Mouse (Mus musculus): Measurements from ENCODE around the gene Gfod1. TPM values are rescaled to one million over a fixed set of nuclear protein-coding genes. Genes with fewer than 3 reads are reported as not detected.

Gene Gfod1
- polyA plus RNA-seq, 1 experiment from 2014 or later: 1.2 TPM

DNA sequence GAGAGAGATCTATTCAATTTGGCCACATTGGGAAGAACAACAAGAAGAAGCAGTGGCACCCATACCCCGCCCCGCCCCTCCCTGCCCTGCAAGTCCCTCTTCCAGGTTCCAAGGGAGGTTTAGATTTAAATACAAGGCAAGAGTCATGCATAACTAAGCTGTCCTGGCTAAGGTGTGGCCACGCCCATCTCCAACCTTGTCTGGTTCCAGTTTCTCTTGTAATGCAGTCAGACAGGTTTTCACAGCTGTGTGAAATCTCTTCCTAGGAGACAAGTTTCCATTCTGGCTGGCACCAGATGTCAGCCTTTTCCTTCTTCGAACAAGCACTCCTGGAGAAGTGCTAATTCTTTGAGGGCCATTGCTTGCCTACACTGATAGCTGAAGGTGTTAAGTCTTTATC is 11.1 kb downstream of the Gfod1 start:
- H3K4me1 ChIP-seq (replicated peaks; ENCODE audit: control insufficient read depth, insufficient read depth, low read length): 0 out of 2 replicates have a peak, but pooled peaks cover 7% of the 10 kb centered on the region
- no peaks in the 10 kb centered on the region for H3K36me3 ChIP-seq (ENCODE audit: control insufficient read depth, insufficient read depth, low read length)
- no peak overlapping the region for H3K27ac ChIP-seq (ENCODE audit: low read length)
- no peak overlapping the region for H3K4me2 ChIP-seq (ENCODE audit: low read depth, low read length)
- 56% methylated on average over 4 of the region's 4 CpGs for WGBS
- H3K9ac ChIP-seq (ENCODE audit: low read length): no peak overlapping the region
- no peaks in the 10 kb centered on the region for H3K9me3 ChIP-seq (ENCODE audit: control insufficient read depth, low read length)
- ATAC-seq (ENCODE audit: low read depth): peak; percentile 78
- H3K4me3 ChIP-seq (ENCODE audit: low read length): no peak overlapping the region
- no peaks in the 10 kb centered on the region for H3K27me3 ChIP-seq (ENCODE audit: control insufficient read depth, insufficient read depth, low read depth, low read length)

DNA sequence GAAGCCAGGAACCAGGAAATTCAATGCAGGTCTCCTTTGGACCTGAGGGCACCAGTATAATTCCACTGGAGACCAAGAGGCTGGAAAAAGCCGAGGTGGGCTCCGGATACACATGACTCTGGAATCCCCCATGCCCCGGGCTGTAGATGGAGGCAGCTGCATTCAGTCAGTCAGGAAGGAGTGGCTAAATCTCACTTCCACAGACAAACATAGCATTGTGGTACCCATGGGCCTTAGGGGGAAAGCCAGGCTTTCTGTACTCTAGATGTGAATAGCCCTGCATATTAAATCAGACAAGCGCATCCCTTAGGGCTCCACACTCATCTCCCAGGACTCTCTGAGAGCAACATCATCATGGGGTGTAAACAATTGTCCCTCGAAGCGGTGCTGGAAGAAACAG is 14.9 kb downstream of the Gfod1 start:
- 77% methylated on average over 6 of the region's 6 CpGs for WGBS

DNA sequence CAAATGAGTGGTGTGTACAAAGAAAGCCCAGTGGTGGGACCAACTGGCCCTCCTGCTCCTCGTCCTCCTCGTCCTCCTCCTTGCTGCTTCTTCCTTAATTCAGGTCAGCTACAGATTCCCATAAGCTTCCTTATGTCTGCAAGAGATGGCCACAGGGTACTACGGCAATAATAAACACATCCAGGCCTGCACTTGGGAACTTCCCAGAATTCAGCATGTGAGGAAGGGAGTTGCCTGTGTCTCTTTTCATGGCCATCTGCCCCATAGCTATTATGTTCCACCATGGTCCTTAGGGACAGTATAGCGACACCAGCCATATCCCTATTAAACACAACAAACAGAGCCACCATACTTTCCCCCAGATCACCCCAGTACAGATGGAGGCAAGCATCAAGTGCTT is 15.5 kb downstream of the Gfod1 start:
- Histone ChIP-seq H3K27me3 (ENCODE audit: control insufficient read depth, insufficient read depth, low read depth, low read length) (no peaks in the 10 kb centered on the region), H3K4me1 (replicated peaks; ENCODE audit: control insufficient read depth, insufficient read depth, low read length) (0 out of 2 replicates have a peak, but pooled peaks cover 7% of the 10 kb centered on the region), H3K4me2 (ENCODE audit: low read depth, low read length) (no peak overlapping the region), H3K36me3 (ENCODE audit: control insufficient read depth, insufficient read depth, low read length) (no peaks in the 10 kb centered on the region), H3K4me3 (ENCODE audit: low read length) (no peak overlapping the region), H3K27ac (ENCODE audit: low read length) (no peak overlapping the region), H3K9me3 (ENCODE audit: control insufficient read depth, low read length) (no peaks in the 10 kb centered on the region), H3K9ac (ENCODE audit: low read length) (no peak overlapping the region)
- WGBS: 58% methylated on average over 4 of the region's 4 CpGs
- no peak for ATAC-seq (ENCODE audit: low read depth)

More for the DNA sequence above, 14.9 kb downstream of the Gfod1 start:
- Histone ChIP-seq H3K4me2 (ENCODE audit: low read depth, low read length) (no peak overlapping the region), H3K4me3 (ENCODE audit: low read length) (no peak overlapping the region), H3K36me3 (ENCODE audit: control insufficient read depth, insufficient read depth, low read length) (no peaks in the 10 kb centered on the region), H3K4me1 (replicated peaks; ENCODE audit: control insufficient read depth, insufficient read depth, low read length) (0 out of 2 replicates have a peak, but pooled peaks cover 7% of the 10 kb centered on the region), H3K9me3 (ENCODE audit: control insufficient read depth, low read length) (no peaks in the 10 kb centered on the region), H3K27me3 (ENCODE audit: control insufficient read depth, insufficient read depth, low read depth, low read length) (no peaks in the 10 kb centered on the region), H3K27ac (ENCODE audit: low read length) (no peak overlapping the region), H3K9ac (ENCODE audit: low read length) (no peak overlapping the region)
- ATAC-seq (ENCODE audit: low read depth): no peak

DNA sequence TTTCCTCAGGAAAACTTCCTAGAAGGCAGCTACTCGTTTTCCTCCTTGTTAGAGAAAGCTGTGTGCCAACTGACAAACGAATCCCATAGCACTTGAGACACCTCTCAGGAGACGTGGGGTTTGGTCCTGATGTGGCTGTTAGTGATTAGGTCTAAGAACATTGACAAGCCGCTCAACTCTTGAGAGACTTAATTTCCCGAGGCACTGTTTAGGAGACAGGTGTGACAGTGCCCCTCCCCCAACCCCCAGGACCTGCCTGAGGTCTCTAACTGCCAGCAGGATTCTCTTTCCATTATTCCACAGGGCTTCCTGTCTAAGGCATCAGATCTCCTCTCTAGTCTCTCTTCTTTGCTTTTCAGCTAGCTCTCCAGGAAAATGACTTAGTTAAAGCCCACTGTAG is 15.9 kb downstream of the Gfod1 start:
- no peak overlapping the region for H3K9ac ChIP-seq (ENCODE audit: low read length)
- no peaks in the 10 kb centered on the region for H3K9me3 ChIP-seq (ENCODE audit: control insufficient read depth, low read length)
- no peak for ATAC-seq (ENCODE audit: low read depth)
- no peak overlapping the region for H3K4me3 ChIP-seq (ENCODE audit: low read length)
- H3K4me2 ChIP-seq (ENCODE audit: low read depth, low read length): no peak overlapping the region
- H3K27ac ChIP-seq (ENCODE audit: low read length): no peak overlapping the region
- 0 out of 2 replicates have a peak, but pooled peaks cover 6% of the 10 kb centered on the region for H3K4me1 ChIP-seq (replicated peaks; ENCODE audit: control insufficient read depth, insufficient read depth, low read length)
- 24% methylated on average over 5 of the region's 5 CpGs for WGBS
- no peaks in the 10 kb centered on the region for H3K27me3 ChIP-seq (ENCODE audit: control insufficient read depth, insufficient read depth, low read depth, low read length)
- H3K36me3 ChIP-seq (ENCODE audit: control insufficient read depth, insufficient read depth, low read length): no peaks in the 10 kb centered on the region

DNA sequence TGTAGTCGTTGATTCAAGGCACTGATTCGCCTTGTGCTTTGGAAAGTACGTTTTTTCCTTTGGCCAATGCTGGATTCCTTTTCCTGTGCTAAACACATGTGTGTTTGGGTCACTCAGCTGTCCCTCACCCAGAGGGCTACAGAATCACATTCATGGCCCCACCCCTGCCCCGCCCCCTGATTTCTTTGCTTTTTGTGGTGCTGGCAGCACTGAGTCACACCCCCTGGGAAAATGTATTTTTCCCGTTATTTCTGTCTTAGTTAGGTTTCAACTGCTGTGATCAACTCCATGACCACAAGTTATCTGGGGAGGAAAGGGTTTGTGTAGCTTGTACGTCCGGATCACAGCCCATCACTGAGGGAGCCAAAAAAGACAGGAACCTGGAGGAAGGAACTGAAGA is 17.1 kb downstream of the Gfod1 start:
- Histone ChIP-seq H3K4me2 (ENCODE audit: low read depth, low read length) (no peak overlapping the region), H3K9ac (ENCODE audit: low read length) (no peak overlapping the region)
- WGBS: 64% methylated on average over 7 of the region's 7 CpGs

DNA sequence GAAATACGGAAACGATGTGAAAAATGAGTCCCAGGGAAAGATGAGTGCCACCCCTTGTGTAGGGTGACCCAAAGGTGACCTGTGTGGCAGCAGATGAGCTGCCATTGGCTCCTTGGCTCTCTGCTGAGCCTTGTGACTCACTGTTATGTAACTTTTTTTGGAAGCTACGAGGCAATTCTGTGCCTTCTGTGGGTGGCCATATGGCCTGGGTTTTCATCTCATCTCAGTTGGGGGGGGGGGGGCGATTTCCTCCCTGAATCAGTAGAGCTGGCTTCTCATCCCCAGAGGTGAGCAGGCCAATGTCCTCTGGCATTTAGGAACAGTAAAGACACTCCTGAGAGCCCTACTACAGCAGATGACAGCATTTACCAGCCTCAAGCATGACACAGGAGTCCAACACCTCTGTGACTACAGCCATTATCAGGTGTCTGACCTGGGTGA is 19.2 kb downstream of the Gfod1 start:
- H3K9ac ChIP-seq (ENCODE audit: low read length): no peak overlapping the region
- H3K27me3 ChIP-seq (ENCODE audit: control insufficient read depth, insufficient read depth, low read depth, low read length): no peaks in the 10 kb centered on the region
- no peaks in the 10 kb centered on the region for H3K9me3 ChIP-seq (ENCODE audit: control insufficient read depth, low read length)
- no peak overlapping the region for H3K4me2 ChIP-seq (ENCODE audit: low read depth, low read length)
- ATAC-seq (ENCODE audit: low read depth): no peak
- 76% methylated on average over 4 of the region's 4 CpGs for WGBS
- H3K4me1 ChIP-seq (replicated peaks; ENCODE audit: control insufficient read depth, insufficient read depth, low read length): 0 out of 2 replicates have a peak, but pooled peaks cover 3% of the 10 kb centered on the region
- H3K27ac ChIP-seq (ENCODE audit: low read length): no peak overlapping the region
- H3K36me3 ChIP-seq (ENCODE audit: control insufficient read depth, insufficient read depth, low read length): no peaks in the 10 kb centered on the region
- H3K4me3 ChIP-seq (ENCODE audit: low read length): no peak overlapping the region

More for the DNA sequence above, 17.1 kb downstream of the Gfod1 start:
- H3K4me1 ChIP-seq (replicated peaks; ENCODE audit: control insufficient read depth, insufficient read depth, low read length): 0 out of 2 replicates have a peak, but pooled peaks cover 3% of the 10 kb centered on the region
- ATAC-seq (ENCODE audit: low read depth): no peak
- no peaks in the 10 kb centered on the region for H3K36me3 ChIP-seq (ENCODE audit: control insufficient read depth, insufficient read depth, low read length)
- no peak overlapping the region for H3K4me3 ChIP-seq (ENCODE audit: low read length)
- H3K27ac ChIP-seq (ENCODE audit: low read length): no peak overlapping the region
- no peaks in the 10 kb centered on the region for H3K27me3 ChIP-seq (ENCODE audit: control insufficient read depth, insufficient read depth, low read depth, low read length)
- no peaks in the 10 kb centered on the region for H3K9me3 ChIP-seq (ENCODE audit: control insufficient read depth, low read length)

DNA sequence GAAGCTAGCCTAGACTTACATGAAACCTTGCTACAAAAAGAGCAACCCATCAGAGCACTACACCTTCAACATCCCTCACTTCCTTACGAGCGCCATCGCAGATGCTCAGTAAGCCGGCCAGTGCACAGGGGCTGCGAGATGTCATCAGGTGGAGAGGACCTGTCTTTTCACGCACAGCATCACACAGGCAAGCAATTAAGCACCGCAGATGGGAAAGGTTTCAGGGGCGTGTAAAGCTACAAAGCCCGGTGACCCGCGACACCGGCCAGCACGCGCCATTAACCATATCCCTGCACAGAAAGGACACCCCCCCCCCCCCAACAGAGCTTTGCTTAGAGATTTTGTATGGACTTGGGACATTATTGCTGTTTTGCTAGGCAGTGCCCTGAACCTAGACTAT is 30.1 kb downstream of the Gfod1 start:
- 96% methylated on average over 14 of the region's 14 CpGs for WGBS
- Histone ChIP-seq H3K9me3 (ENCODE audit: control insufficient read depth, low read length) (no peaks in the 10 kb centered on the region), H3K27me3 (ENCODE audit: control insufficient read depth, insufficient read depth, low read depth, low read length) (no peaks in the 10 kb centered on the region), H3K4me2 (ENCODE audit: low read depth, low read length) (no peak overlapping the region), H3K4me1 (replicated peaks; ENCODE audit: control insufficient read depth, insufficient read depth, low read length) (peaks cover 3% of the 10 kb centered on the region; the same call in 1 of the 2 replicates), H3K9ac (ENCODE audit: low read length) (no peak overlapping the region), H3K4me3 (ENCODE audit: low read length) (no peak overlapping the region), H3K27ac (ENCODE audit: low read length) (no peak overlapping the region), H3K36me3 (ENCODE audit: control insufficient read depth, insufficient read depth, low read length) (peaks cover 3% of the 10 kb centered on the region)
- ATAC-seq (ENCODE audit: low read depth): no peak

DNA sequence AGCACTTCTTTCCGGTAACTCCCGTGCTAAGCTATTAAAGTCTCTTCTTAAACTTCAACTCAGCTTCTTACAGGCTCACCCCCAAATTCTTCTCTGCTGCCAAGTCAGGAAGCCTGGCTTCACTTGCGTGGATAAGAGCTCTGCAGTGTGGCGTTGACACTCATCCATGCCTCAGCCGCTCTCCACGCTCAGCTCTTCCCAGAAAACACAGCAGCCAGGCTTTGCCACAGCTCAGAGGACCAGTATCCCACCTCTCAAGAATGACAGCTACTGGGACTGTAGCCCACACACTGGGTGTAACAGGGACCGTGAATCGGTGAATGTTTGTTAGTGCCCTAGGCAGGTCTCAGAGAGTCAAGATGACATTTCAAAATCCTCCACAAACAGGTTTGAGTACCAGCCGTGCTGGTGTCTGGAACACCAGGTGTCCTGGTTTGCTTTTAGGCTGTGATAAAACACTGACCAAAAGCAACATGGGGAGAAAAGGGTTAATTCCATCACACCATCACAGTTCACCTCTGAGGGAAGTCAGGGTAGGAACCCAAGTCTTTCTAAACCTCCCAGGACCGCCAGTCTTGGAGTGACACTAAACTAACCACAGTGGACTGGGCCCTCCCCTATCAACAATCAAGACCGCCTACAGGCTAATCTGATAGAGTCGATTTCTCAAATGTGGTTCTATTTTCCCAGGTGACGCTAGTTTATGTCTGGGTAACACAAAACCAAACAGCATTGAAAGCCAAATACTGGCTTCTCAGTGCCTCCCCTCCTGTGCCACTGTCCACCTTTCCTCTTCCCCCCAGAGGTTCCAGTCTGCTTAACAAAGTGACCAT is 31.5 kb downstream of the Gfod1 start:
- Histone ChIP-seq H3K4me2 (ENCODE audit: low read depth, low read length) (no peak overlapping the region), H3K4me3 (ENCODE audit: low read length) (no peak overlapping the region), H3K27me3 (ENCODE audit: control insufficient read depth, insufficient read depth, low read depth, low read length) (no peaks in the 10 kb centered on the region), H3K27ac (ENCODE audit: low read length) (no peak overlapping the region), H3K9ac (ENCODE audit: low read length) (no peak overlapping the region), H3K36me3 (ENCODE audit: control insufficient read depth, insufficient read depth, low read length) (peaks cover 3% of the 10 kb centered on the region), H3K4me1 (replicated peaks; ENCODE audit: control insufficient read depth, insufficient read depth, low read length) (peaks cover 3% of the 10 kb centered on the region; the same call in 1 of the 2 replicates), H3K9me3 (ENCODE audit: control insufficient read depth, low read length) (no peaks in the 10 kb centered on the region)
- 54% methylated on average over 13 of the region's 13 CpGs for WGBS
- ATAC-seq (ENCODE audit: low read depth): 0 out of 2 replicates have a peak, but pooled peaks have one; percentile 19

DNA sequence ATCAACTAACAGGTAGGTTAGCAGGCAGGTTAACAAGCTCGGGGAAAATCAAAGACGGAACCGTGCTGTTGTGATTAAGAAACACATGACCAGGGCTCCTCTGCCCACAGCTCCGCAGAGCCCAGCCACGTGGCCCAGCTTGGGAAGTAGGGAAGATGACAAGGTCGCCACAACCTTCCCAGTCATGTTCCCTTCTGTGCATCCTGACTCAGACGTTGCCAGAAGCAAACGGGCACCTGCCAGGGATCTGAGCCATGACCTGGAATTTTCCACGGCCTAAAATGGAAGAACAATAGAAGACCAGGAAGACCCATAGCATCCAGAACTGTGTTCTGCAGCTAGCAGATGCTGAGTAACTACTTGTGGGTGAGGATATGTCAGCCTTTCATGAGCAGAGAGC is 32.5 kb downstream of the Gfod1 start:
- Histone ChIP-seq H3K27ac (ENCODE audit: low read length) (no peak overlapping the region), H3K36me3 (ENCODE audit: control insufficient read depth, insufficient read depth, low read length) (no peaks in the 10 kb centered on the region), H3K9me3 (ENCODE audit: control insufficient read depth, low read length) (no peaks in the 10 kb centered on the region), H3K9ac (ENCODE audit: low read length) (no peak overlapping the region), H3K4me1 (replicated peaks; ENCODE audit: control insufficient read depth, insufficient read depth, low read length) (peaks cover 3% of the 10 kb centered on the region; the same call in 1 of the 2 replicates), H3K27me3 (ENCODE audit: control insufficient read depth, insufficient read depth, low read depth, low read length) (no peaks in the 10 kb centered on the region), H3K4me3 (ENCODE audit: low read length) (no peak overlapping the region), H3K4me2 (ENCODE audit: low read depth, low read length) (no peak overlapping the region)
- WGBS: 74% methylated on average over 9 of the region's 9 CpGs
- ATAC-seq (ENCODE audit: low read depth): no peak

Data from lung, embryonic 16.5 days (tissue).